Mouse (Mus musculus): Measurements from ENCODE around the gene Bloc1s1. TPM values are rescaled to one million over a fixed set of nuclear protein-coding genes. Genes with fewer than 3 reads are reported as not detected.

Gene Bloc1s1
- polyA plus RNA-seq, 1 experiment from 2014 or later: 233 TPM

GRCm38 (mm10) chr10:128913219-128913618 is 10.6 kb downstream of the Bloc1s1 start:
- peaks cover 17% of the 10 kb centered on the region; the same call in 1 of the 2 replicates for H3K4me1 ChIP-seq
- peaks cover 9% of the 10 kb centered on the region for H3K36me3 ChIP-seq
- no peaks in the 10 kb centered on the region for H3K27me3 ChIP-seq (replicated peaks)
- WGBS: 8% methylated on average over 5 of the region's 5 CpGs
- no peaks in the 10 kb centered on the region for H3K9me3 ChIP-seq
- ATAC-seq (ENCODE audit: low FRiP score, low read depth): peak; percentile 42
- no peak overlapping the region for H3K27ac ChIP-seq
- no peak overlapping the region for H3K4me3 ChIP-seq
- no peak overlapping the region for H3K4me2 ChIP-seq (replicated peaks)
- no peak overlapping the region for H3K9ac ChIP-seq

- Histone ChIP-seq H3K4me1 (peaks cover 16% of the 10 kb centered on the region; the same call in 1 of the 2 replicates), H3K9ac (no peak overlapping the region), H3K27me3 (replicated peaks) (no peaks in the 10 kb centered on the region), H3K27ac (no peak overlapping the region), H3K4me2 (replicated peaks) (no peak overlapping the region), H3K4me3 (no peak overlapping the region), H3K36me3 (peaks cover 6% of the 10 kb centered on the region), H3K9me3 (no peaks in the 10 kb centered on the region)
- no peak for ATAC-seq (ENCODE audit: low FRiP score, low read depth)
- 89% methylated on average over 4 of the region's 4 CpGs for WGBS
Observed at GRCm38 (mm10) chr10:128912791-128913190, 11.0 kb downstream of the Bloc1s1 start.

GRCm38 (mm10) chr10:128912268-128912667 is 11.6 kb downstream of the Bloc1s1 start:
- Histone ChIP-seq H3K4me2 (replicated peaks) (no peak overlapping the region), H3K9ac (no peak overlapping the region), H3K4me1 (peaks cover 16% of the 10 kb centered on the region; the same call in 1 of the 2 replicates), H3K27ac (no peak overlapping the region), H3K4me3 (no peak overlapping the region), H3K27me3 (replicated peaks) (no peaks in the 10 kb centered on the region), H3K36me3 (peaks cover under 1% of the 10 kb centered on the region; the same call in 1 of the 2 replicates), H3K9me3 (no peaks in the 10 kb centered on the region)
- WGBS: 87% methylated on average over 4 of the region's 4 CpGs
- ATAC-seq (ENCODE audit: low FRiP score, low read depth): no peak

GRCm38 (mm10) chr10:128911430-128911829 is 12.4 kb downstream of the Bloc1s1 start:
- H3K9ac ChIP-seq: no peak overlapping the region
- no peak for ATAC-seq (ENCODE audit: low FRiP score, low read depth)
- H3K9me3 ChIP-seq: no peaks in the 10 kb centered on the region
- H3K4me3 ChIP-seq: 0 out of 2 replicates have a peak overlapping the region, but pooled peaks have one; percentile 74
- 92% methylated on average over 6 of the region's 6 CpGs for WGBS
- H3K4me1 ChIP-seq: peaks cover 16% of the 10 kb centered on the region; the same call in 1 of the 2 replicates
- H3K27ac ChIP-seq: no peak overlapping the region
- no peaks in the 10 kb centered on the region for H3K27me3 ChIP-seq (replicated peaks)
- no peaks in the 10 kb centered on the region for H3K36me3 ChIP-seq
- peak overlapping the region; percentile 87 for H3K4me2 ChIP-seq (replicated peaks)

DNA sequence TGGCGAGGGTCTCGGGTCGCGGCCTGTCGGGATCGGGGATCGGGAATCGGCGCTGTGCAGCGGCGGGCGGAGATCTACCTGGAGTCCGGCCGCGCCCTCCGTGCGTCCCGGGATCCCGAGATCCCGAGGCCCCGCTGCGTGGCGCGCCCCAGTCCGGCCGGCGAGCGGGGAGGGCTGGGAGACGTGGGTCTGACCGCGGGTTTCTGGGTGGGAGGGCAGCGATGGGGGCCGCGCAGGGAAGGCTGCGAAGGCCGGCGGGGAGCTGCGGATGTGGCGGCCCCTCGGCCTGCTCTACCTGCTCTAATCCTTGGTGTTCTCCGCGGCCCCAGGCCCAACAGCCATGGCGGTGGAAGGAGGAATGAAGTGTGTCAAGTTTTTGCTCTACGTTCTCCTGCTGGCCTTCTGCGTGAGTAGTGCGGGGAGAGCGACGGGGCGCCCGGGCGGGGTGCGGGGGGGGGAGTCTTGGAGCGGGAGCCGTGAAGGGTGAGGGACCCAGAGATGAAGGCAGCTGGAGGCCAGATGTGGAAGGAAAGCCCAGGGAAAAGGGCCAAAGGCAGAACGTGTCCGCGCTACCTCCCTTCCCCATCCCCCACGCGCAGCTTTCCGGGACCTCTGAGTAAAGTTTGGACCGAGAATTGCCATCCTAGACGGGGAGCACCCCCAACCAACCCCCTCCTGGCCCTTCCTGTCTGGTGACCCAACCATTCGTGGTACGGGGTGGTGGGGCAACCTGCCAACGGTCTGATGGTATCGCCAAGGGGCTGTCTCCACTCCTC is 13.6 kb downstream of the Bloc1s1 start:
- WGBS: 3% methylated on average over 65 of the region's 66 CpGs
- Histone ChIP-seq H3K36me3 (no peaks in the 10 kb centered on the region), H3K9me3 (no peaks in the 10 kb centered on the region), H3K9ac (peak overlapping the region; percentile 86), H3K27me3 (replicated peaks) (no peaks in the 10 kb centered on the region), H3K4me2 (replicated peaks) (peak overlapping the region; percentile 87), H3K4me1 (peaks cover 16% of the 10 kb centered on the region; the same call in 1 of the 2 replicates), H3K27ac (no peak overlapping the region), H3K4me3 (peak overlapping the region; percentile 74)
- peak; percentile 10 for ATAC-seq (ENCODE audit: low FRiP score, low read depth)

DNA sequence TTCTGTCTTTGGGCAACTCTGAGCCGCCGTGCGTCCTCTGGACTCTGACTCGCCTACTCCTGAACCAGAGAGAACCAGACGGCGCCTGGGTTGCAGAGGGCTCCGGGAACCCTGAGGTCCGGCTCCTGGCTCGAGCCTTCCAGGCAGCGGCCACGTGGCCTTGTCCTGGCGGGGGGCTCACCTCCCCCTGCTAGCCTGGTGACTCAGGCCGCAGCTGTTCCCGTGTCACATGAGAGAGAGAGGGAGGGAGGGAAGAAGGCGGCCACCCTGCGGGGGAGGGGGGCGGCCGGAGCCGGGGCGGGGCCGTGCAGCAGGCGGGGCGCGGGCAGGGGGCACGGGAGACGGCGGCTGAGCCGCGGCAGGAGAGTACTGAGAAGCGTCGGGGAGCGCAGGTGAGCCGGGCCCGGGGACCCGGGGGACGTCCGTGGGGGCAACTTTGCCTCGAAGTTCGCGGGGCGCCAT is 14.2 kb downstream of the Bloc1s1 start:
- Histone ChIP-seq H3K9ac (peak overlapping the region; percentile 86), H3K27ac (no peak overlapping the region), H3K9me3 (no peaks in the 10 kb centered on the region), H3K4me1 (peaks cover 16% of the 10 kb centered on the region; the same call in 1 of the 2 replicates), H3K36me3 (no peaks in the 10 kb centered on the region), H3K27me3 (replicated peaks) (no peaks in the 10 kb centered on the region), H3K4me2 (replicated peaks) (peak overlapping the region; percentile 87), H3K4me3 (peak overlapping the region; percentile 74)
- 1% methylated on average over 41 of the region's 41 CpGs for WGBS
- peak; percentile 75 for ATAC-seq (ENCODE audit: low FRiP score, low read depth)

GRCm38 (mm10) chr10:128908778-128909448 is 14.9 kb downstream of the Bloc1s1 start:
- Histone ChIP-seq H3K27me3 (replicated peaks) (no peaks in the 10 kb centered on the region), H3K4me2 (replicated peaks) (peak overlapping the region; percentile 87), H3K4me1 (peaks cover 16% of the 10 kb centered on the region; the same call in 1 of the 2 replicates), H3K4me3 (peak overlapping the region; percentile 74; the same call in 1 of the 2 replicates), H3K9ac (no peak overlapping the region), H3K27ac (no peak overlapping the region), H3K9me3 (no peaks in the 10 kb centered on the region), H3K36me3 (no peaks in the 10 kb centered on the region)
- WGBS: 68% methylated on average over 13 of the region's 13 CpGs
- ATAC-seq (ENCODE audit: low FRiP score, low read depth): no peak

- no peaks in the 10 kb centered on the region for H3K36me3 ChIP-seq
- H3K9ac ChIP-seq: no peak overlapping the region
- no peaks in the 10 kb centered on the region for H3K9me3 ChIP-seq
- H3K27me3 ChIP-seq (replicated peaks): no peaks in the 10 kb centered on the region
- ATAC-seq (ENCODE audit: low FRiP score, low read depth): no peak
- peaks cover 7% of the 10 kb centered on the region; the same call in 1 of the 2 replicates for H3K4me1 ChIP-seq
- H3K4me3 ChIP-seq: no peak overlapping the region
- no peak overlapping the region for H3K27ac ChIP-seq
- H3K4me2 ChIP-seq (replicated peaks): no peak overlapping the region
- 73% methylated on average over 5 of the region's 5 CpGs for WGBS
Observed at GRCm38 (mm10) chr10:128904812-128905211, 19.0 kb downstream of the Bloc1s1 start.

GRCm38 (mm10) chr10:128902409-128902988 is 21.3 kb downstream of the Bloc1s1 start:
- Histone ChIP-seq H3K4me3 (no peak overlapping the region), H3K27me3 (replicated peaks) (0 out of 2 replicates have a peak, but pooled peaks cover 3% of the 10 kb centered on the region), H3K27ac (no peak overlapping the region), H3K9ac (no peak overlapping the region), H3K36me3 (no peaks in the 10 kb centered on the region), H3K4me2 (replicated peaks) (no peak overlapping the region), H3K4me1 (no peaks in the 10 kb centered on the region), H3K9me3 (no peaks in the 10 kb centered on the region)
- WGBS: 77% methylated on average over 3 of the region's 3 CpGs
- no peak for ATAC-seq (ENCODE audit: low FRiP score, low read depth)

- H3K4me2 ChIP-seq (replicated peaks): no peak overlapping the region
- 78% methylated on average over 1 of the region's 1 CpGs for WGBS
- no peak for ATAC-seq (ENCODE audit: low FRiP score, low read depth)
- peaks cover 11% of the 10 kb centered on the region for H3K27me3 ChIP-seq (replicated peaks)
- H3K9me3 ChIP-seq: no peaks in the 10 kb centered on the region
- H3K4me1 ChIP-seq: peaks cover under 1% of the 10 kb centered on the region; the same call in 1 of the 2 replicates
- no peaks in the 10 kb centered on the region for H3K36me3 ChIP-seq
- H3K4me3 ChIP-seq: no peak overlapping the region
- H3K9ac ChIP-seq: no peak overlapping the region
- no peak overlapping the region for H3K27ac ChIP-seq
Observed at GRCm38 (mm10) chr10:128901409-128901808, 22.4 kb downstream of the Bloc1s1 start.

GRCm38 (mm10) chr10:128900698-128901097 is 23.1 kb downstream of the Bloc1s1 start, which contains the start of gene Cd63:
Gene Cd63, plus strand, starts transcription at chr10:128900989.
- peaks cover 7% of the 10 kb centered on the region for H3K4me1 ChIP-seq
- H3K36me3 ChIP-seq: no peaks in the 10 kb centered on the region
- no peak within 1 kb of the TSS for H3K4me2 ChIP-seq (replicated peaks)
- no peak within 1 kb of the TSS for H3K27ac ChIP-seq
- H3K9ac ChIP-seq: no peak within 1 kb of the TSS
- no peak within 1 kb of the TSS for H3K4me3 ChIP-seq
- WGBS: 84% methylated on average over 3 of the region's 3 CpGs
- ATAC-seq (ENCODE audit: low FRiP score, low read depth): no peak
- H3K9me3 ChIP-seq: no peaks in the 10 kb centered on the region
- peaks cover 18% of the 10 kb centered on the region for H3K27me3 ChIP-seq (replicated peaks)

Measured in neural tube, embryonic 12.5 days (tissue).